Mouse (Mus musculus) heart, embryonic 11.5 days (tissue): ENCODE measurements around the gene Msi2. TPM values are rescaled to one million over a fixed set of nuclear protein-coding genes. Genes with fewer than 3 reads are reported as not detected.

Source experiments
- ATAC-seq: fragments of 200-750 bp; cut with Nextera tagmentation; replicated peaks from 2 replicates; pipeline ENCODE4 v1.8.0; 2017; ENCODE audit warnings: moderate library complexity; ENCODE audit not compliant: insufficient number of reproducible peaks, low FRiP score, low TSS enrichment
- H3K27ac ChIP-seq: fragments of 300-500 bp; sonication (generic); 2 replicates; pipeline ENCODE4 v1.5.1; 2014; ENCODE audit warnings: mild to moderate bottlenecking, low read depth, low read length
- H3K27me3 ChIP-seq: fragments of 300-500 bp; sonication (generic); 2 replicates; pipeline ENCODE4 v1.6.1; 2014; ENCODE audit warnings: mild to moderate bottlenecking, low read length, mixed read lengths; ENCODE audit not compliant: control insufficient read depth, insufficient read depth
- H3K36me3 ChIP-seq: fragments of 300-500 bp; sonication (generic); 2 replicates; pipeline ENCODE4 v1.6.1; 2014; ENCODE audit warnings: mild to moderate bottlenecking, low read length, moderate library complexity, mixed read lengths; ENCODE audit not compliant: control insufficient read depth, insufficient read depth
- H3K4me1 ChIP-seq: fragments of 300-500 bp; sonication (generic); 2 replicates; pipeline ENCODE4 v1.6.1; 2014; ENCODE audit warnings: low read length; ENCODE audit not compliant: control insufficient read depth, insufficient read depth
- H3K4me2 ChIP-seq: fragments of 300-500 bp; sonication (generic); 2 replicates; pipeline ENCODE4 v1.6.1; 2014; ENCODE audit warnings: mild to moderate bottlenecking, moderate library complexity
- H3K4me3 ChIP-seq: fragments of 300-500 bp; sonication (generic); 2 replicates; pipeline ENCODE4 v1.5.1; 2014; ENCODE audit warnings: low read depth, low read length
- H3K9ac ChIP-seq: fragments of 300-500 bp; sonication (generic); 2 replicates; pipeline ENCODE4 v1.6.1; 2014; ENCODE audit warnings: mild to moderate bottlenecking, low read depth, low read length, moderate library complexity
- H3K9me3 ChIP-seq: fragments of 300-500 bp; sonication (generic); replicated peaks from 2 replicates; pipeline ENCODE4 v1.6.1; 2016; ENCODE audit warnings: low read length; ENCODE audit not compliant: control insufficient read depth
- WGBS: fragments of 180-500 bp; shearing (Covaris S2); extraction: QIAGEN DNeasy Blood & Tissue Kit; methylation state at CpG from one replicate; pipeline ENCODE4 v1.1.7; 2014; ENCODE audit not compliant: insufficient replicate concordance; 5-methylcytosine and 5-hydroxymethylcytosine counted together
- polyA plus RNA-seq: library from polyadenylated mRNA; unstranded; fragments of >200 nt; fragmentation: Nextera tagmentation; extraction: Ambion mirVana; gene quantifications from 2 replicates; pipeline ENCODE4 v1.2.1, GENCODE M21; 2014

The Msi2 gene
- polyA plus RNA-seq, 1 experiment from 2014 or later, result 18.4 TPM

GRCm38 (mm10) chr11:88516596-88517485 is 201.5 kb downstream of the Msi2 start:
- WGBS, result 72% methylated on average over 12 of the region's 12 CpGs

GRCm38 (mm10) chr11:88515736-88516583 is 202.4 kb downstream of the Msi2 start:
- H3K27me3 ChIP-seq, result no peaks in the 10 kb centered on the region
- no peak overlapping the region for H3K4me3 ChIP-seq
- no peak for ATAC-seq
- no peak overlapping the region for H3K4me2 ChIP-seq
- no peaks in the 10 kb centered on the region for H3K36me3 ChIP-seq
- H3K9ac ChIP-seq, result no peak overlapping the region
- peak overlapping the region; percentile 11; the same call in 1 of the 2 replicates for H3K27ac ChIP-seq
- 64% methylated on average over 6 of the region's 6 CpGs for WGBS
- H3K9me3 ChIP-seq, result no peaks in the 10 kb centered on the region
- H3K4me1 ChIP-seq, result peaks cover 34% of the 10 kb centered on the region

More at GRCm38 (mm10) chr11:88516596-88517485, 201.5 kb downstream of the Msi2 start:
- Histone ChIP-seq H3K9me3 (no peaks in the 10 kb centered on the region), H3K4me2 (no peak overlapping the region), H3K36me3 (no peaks in the 10 kb centered on the region), H3K27ac (0 out of 2 replicates have a peak overlapping the region, but pooled peaks have one; percentile 32), H3K27me3 (no peaks in the 10 kb centered on the region), H3K9ac (0 out of 2 replicates have a peak overlapping the region, but pooled peaks have one; percentile 17), H3K4me3 (no peak overlapping the region), H3K4me1 (peaks cover 42% of the 10 kb centered on the region)
- ATAC-seq, result no peak

GRCm38 (mm10) chr11:88515267-88515666 is 203.0 kb downstream of the Msi2 start:
- Histone ChIP-seq H3K27ac (no peak overlapping the region), H3K9ac (no peak overlapping the region), H3K27me3 (no peaks in the 10 kb centered on the region), H3K36me3 (no peaks in the 10 kb centered on the region), H3K9me3 (no peaks in the 10 kb centered on the region), H3K4me1 (peaks cover 32% of the 10 kb centered on the region), H3K4me3 (no peak overlapping the region), H3K4me2 (no peak overlapping the region)
- WGBS, result 81% methylated on average over 2 of the region's 2 CpGs
- no peak for ATAC-seq

GRCm38 (mm10) chr11:88514151-88514926 is 204.0 kb downstream of the Msi2 start:
- Histone ChIP-seq H3K9ac (no peak overlapping the region), H3K4me2 (no peak overlapping the region), H3K4me1 (peaks cover 32% of the 10 kb centered on the region), H3K27ac (no peak overlapping the region), H3K9me3 (no peaks in the 10 kb centered on the region), H3K4me3 (no peak overlapping the region), H3K27me3 (no peaks in the 10 kb centered on the region), H3K36me3 (no peaks in the 10 kb centered on the region)
- WGBS, result 79% methylated on average over 12 of the region's 12 CpGs
- ATAC-seq, result no peak

GRCm38 (mm10) chr11:88512580-88512979 is 205.7 kb downstream of the Msi2 start:
- no peak overlapping the region for H3K9ac ChIP-seq
- no peaks in the 10 kb centered on the region for H3K36me3 ChIP-seq
- H3K4me2 ChIP-seq, result no peak overlapping the region
- no peaks in the 10 kb centered on the region for H3K9me3 ChIP-seq
- H3K27me3 ChIP-seq, result no peaks in the 10 kb centered on the region
- WGBS, result 31% methylated on average over 4 of the region's 4 CpGs
- H3K4me1 ChIP-seq, result peaks cover 32% of the 10 kb centered on the region
- H3K4me3 ChIP-seq, result no peak overlapping the region
- H3K27ac ChIP-seq, result no peak overlapping the region
- ATAC-seq, result no peak; the same call in 1 of the 2 replicates

- 83% methylated on average over 8 of the region's 8 CpGs for WGBS
- no peak for ATAC-seq
- Histone ChIP-seq H3K27ac (no peak overlapping the region), H3K27me3 (no peaks in the 10 kb centered on the region), H3K4me2 (no peak overlapping the region), H3K9ac (no peak overlapping the region), H3K9me3 (no peaks in the 10 kb centered on the region), H3K4me1 (peaks cover 17% of the 10 kb centered on the region), H3K4me3 (no peak overlapping the region), H3K36me3 (no peaks in the 10 kb centered on the region)
Observed at GRCm38 (mm10) chr11:88510282-88510850, 207.9 kb downstream of the Msi2 start.

- Histone ChIP-seq H3K4me3 (no peak overlapping the region), H3K9me3 (no peaks in the 10 kb centered on the region), H3K9ac (no peak overlapping the region), H3K36me3 (no peaks in the 10 kb centered on the region), H3K27me3 (no peaks in the 10 kb centered on the region), H3K4me2 (no peak overlapping the region), H3K4me1 (peaks cover 15% of the 10 kb centered on the region), H3K27ac (no peak overlapping the region)
- no peak for ATAC-seq
- 82% methylated on average over 4 of the region's 4 CpGs for WGBS
Observed at GRCm38 (mm10) chr11:88509464-88509863, 208.8 kb downstream of the Msi2 start.

GRCm38 (mm10) chr11:88508133-88508532 is 210.2 kb downstream of the Msi2 start:
- WGBS, result 66% methylated on average over 7 of the region's 7 CpGs
- Histone ChIP-seq H3K27ac (no peak overlapping the region), H3K27me3 (no peaks in the 10 kb centered on the region), H3K4me1 (peaks cover 15% of the 10 kb centered on the region), H3K4me2 (no peak overlapping the region), H3K9ac (no peak overlapping the region), H3K9me3 (no peaks in the 10 kb centered on the region), H3K4me3 (no peak overlapping the region), H3K36me3 (no peaks in the 10 kb centered on the region)
- ATAC-seq, result no peak
